Mouse (Mus musculus): ENCODE data around the gene Ppfia4. TPM values are rescaled to one million over a fixed set of nuclear protein-coding genes. Genes with fewer than 3 reads are reported as not detected.

The Ppfia4 gene
- polyA plus RNA-seq, 1 experiment, result 8.9 TPM

DNA sequence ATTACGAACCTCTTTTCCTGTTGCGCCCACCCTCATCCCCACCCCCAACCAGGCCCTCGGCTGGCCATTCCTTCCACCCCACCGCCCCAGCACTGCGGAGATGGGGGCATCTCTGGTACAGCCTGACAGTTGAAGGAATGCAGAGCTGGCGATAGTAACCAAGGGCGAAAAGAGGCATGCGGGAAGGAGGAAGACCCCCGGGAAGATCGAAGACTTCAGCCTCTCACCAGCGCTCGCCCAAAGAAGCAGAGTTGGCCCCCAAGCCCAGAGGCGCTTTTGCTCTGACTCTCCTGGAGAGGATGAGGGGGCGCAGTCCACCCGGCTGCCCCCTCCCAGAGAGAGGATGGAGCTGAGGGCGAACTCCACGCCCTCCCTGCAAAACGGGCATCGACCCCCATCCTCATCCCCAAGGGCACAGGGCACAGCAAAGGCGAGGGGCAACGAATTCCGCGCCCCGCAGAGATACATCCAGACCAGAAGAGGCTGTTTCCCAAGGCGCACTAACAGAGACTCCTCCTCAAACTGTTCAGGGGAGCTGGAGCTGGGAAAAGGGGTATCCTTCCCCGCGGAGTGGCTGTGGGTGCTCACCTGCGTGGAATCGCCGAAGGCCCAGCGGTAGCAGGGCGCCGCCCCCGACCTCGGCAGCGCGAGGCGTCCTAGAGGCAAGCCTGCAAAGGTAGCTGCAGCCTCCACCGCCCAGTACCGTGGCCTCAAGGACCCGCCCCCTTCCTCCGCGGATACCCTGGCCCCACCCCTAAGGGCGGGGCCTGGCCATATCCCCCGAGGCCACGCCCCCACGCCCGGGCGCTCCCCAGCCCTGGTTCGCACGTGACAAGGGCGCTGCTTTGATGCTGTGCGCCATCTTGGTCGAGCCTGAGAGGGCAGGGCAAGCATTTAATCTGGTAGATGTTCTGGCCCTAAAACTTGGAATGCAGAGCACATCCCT, 11.6 kb upstream of the Ppfia4 start:
- WGBS, result 8% methylated on average over 54 of the region's 54 CpGs
- peak overlapping the region; percentile 40 for H3K4me3 ChIP-seq (ENCODE audit: low read depth, low read length)

GRCm38 (mm10) chr1:134343567-134343966, 10.8 kb upstream of the Ppfia4 start:
- Histone ChIP-seq H3K27ac (ENCODE audit: insufficient read depth, low read depth, low read length) (no peak overlapping the region), H3K4me1 (ENCODE audit: control insufficient read depth, insufficient read depth, insufficient read length, low read length) (peaks cover 8% of the 10 kb centered on the region), H3K36me3 (ENCODE audit: control insufficient read depth, insufficient read depth, low read length) (peaks cover 18% of the 10 kb centered on the region), H3K4me3 (ENCODE audit: low read depth, low read length) (no peak overlapping the region), H3K27me3 (ENCODE audit: control insufficient read depth, insufficient read depth, low read length) (no peaks in the 10 kb centered on the region)
- TF ChIP-seq CTCF (IDR thresholded peaks at IDR 0.05; ENCODE audit: extremely low read depth, insufficient read length, insufficient replicate concordance, low read depth, low read length) (no peak), POLR2A (IDR thresholded peaks at IDR 0.05; ENCODE audit: low read depth, low read length) (no peak)
- 31% methylated on average over 2 of the region's 2 CpGs for WGBS

More for the DNA sequence above, 11.6 kb upstream of the Ppfia4 start:
- no peak overlapping the region for H3K27ac ChIP-seq (ENCODE audit: insufficient read depth, low read depth, low read length)
- TF ChIP-seq CTCF (IDR thresholded peaks at IDR 0.05; ENCODE audit: extremely low read depth, insufficient read length, insufficient replicate concordance, low read depth, low read length) (no peak), POLR2A (IDR thresholded peaks at IDR 0.05; ENCODE audit: low read depth, low read length) (no peak)
- H3K36me3 ChIP-seq (ENCODE audit: control insufficient read depth, insufficient read depth, low read length), result peaks cover 21% of the 10 kb centered on the region
- no peaks in the 10 kb centered on the region for H3K27me3 ChIP-seq (ENCODE audit: control insufficient read depth, insufficient read depth, low read length)
- peaks cover 8% of the 10 kb centered on the region for H3K4me1 ChIP-seq (ENCODE audit: control insufficient read depth, insufficient read depth, insufficient read length, low read length)

DNA sequence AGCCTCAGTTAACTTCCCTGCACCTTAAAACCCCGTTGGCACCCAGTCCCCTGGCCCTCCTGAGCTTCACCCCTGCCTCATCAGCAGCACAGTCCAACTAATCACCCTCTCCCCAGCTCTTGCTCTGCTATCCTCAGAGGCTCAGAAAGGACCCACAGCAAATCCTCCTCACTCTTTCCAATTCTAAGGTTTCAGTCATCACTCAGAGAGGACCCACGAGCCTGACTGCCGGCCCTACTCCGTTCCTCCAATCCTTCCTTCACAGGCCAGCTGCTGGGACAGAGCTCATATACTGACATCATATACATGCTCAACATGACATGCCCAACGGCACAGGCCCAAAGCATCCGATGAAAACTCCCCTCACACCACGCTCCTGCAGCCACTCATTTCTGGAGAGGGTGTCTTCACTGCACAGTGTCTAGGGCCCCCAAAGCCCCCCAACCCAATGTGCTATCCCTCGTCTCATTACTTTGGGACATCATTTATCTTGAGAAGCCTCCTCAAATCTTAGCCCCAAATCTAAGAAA, 10.1 kb upstream of the Ppfia4 start:
- no peaks in the 10 kb centered on the region for H3K27me3 ChIP-seq (ENCODE audit: control insufficient read depth, insufficient read depth, low read length)
- H3K27ac ChIP-seq (ENCODE audit: insufficient read depth, low read depth, low read length), result no peak overlapping the region
- WGBS, result 82% methylated on average over 8 of the region's 8 CpGs
- H3K36me3 ChIP-seq (ENCODE audit: control insufficient read depth, insufficient read depth, low read length), result peaks cover 17% of the 10 kb centered on the region
- no peak overlapping the region for H3K4me3 ChIP-seq (ENCODE audit: low read depth, low read length)
- peaks cover 8% of the 10 kb centered on the region for H3K4me1 ChIP-seq (ENCODE audit: control insufficient read depth, insufficient read depth, insufficient read length, low read length)
- TF ChIP-seq POLR2A (IDR thresholded peaks at IDR 0.05; ENCODE audit: low read depth, low read length), result no peak
- no peak for TF ChIP-seq CTCF (IDR thresholded peaks at IDR 0.05; ENCODE audit: extremely low read depth, insufficient read length, insufficient replicate concordance, low read depth, low read length)

DNA sequence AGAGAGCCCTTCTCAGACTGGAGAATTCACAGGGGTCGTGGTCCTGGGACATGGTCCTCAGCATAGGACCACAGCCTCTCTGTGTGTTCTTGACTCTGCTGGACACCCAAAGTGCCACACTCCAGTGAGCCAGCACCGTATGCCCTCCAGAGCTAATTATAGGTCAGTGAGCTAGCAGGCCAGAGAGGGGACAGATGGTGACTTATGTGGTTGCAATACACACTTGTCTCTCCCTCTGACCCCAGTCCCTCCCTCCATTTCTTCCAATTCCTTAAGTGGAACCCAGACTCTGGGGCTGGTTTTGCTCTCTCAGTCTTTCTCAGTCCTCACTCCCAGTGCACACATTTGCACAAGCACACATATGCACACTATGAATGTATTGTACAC, 9.5 kb upstream of the Ppfia4 start:
- TF ChIP-seq POLR2A (IDR thresholded peaks at IDR 0.05; ENCODE audit: low read depth, low read length) (no peak), CTCF (IDR thresholded peaks at IDR 0.05; ENCODE audit: extremely low read depth, insufficient read length, insufficient replicate concordance, low read depth, low read length) (no peak)
- Histone ChIP-seq H3K27ac (ENCODE audit: insufficient read depth, low read depth, low read length) (no peak overlapping the region), H3K4me1 (ENCODE audit: control insufficient read depth, insufficient read depth, insufficient read length, low read length) (peaks cover 8% of the 10 kb centered on the region), H3K4me3 (ENCODE audit: low read depth, low read length) (no peak overlapping the region), H3K36me3 (ENCODE audit: control insufficient read depth, insufficient read depth, low read length) (peaks cover 12% of the 10 kb centered on the region), H3K27me3 (ENCODE audit: control insufficient read depth, insufficient read depth, low read length) (no peaks in the 10 kb centered on the region)
- WGBS, result 77% methylated on average over 2 of the region's 2 CpGs

DNA sequence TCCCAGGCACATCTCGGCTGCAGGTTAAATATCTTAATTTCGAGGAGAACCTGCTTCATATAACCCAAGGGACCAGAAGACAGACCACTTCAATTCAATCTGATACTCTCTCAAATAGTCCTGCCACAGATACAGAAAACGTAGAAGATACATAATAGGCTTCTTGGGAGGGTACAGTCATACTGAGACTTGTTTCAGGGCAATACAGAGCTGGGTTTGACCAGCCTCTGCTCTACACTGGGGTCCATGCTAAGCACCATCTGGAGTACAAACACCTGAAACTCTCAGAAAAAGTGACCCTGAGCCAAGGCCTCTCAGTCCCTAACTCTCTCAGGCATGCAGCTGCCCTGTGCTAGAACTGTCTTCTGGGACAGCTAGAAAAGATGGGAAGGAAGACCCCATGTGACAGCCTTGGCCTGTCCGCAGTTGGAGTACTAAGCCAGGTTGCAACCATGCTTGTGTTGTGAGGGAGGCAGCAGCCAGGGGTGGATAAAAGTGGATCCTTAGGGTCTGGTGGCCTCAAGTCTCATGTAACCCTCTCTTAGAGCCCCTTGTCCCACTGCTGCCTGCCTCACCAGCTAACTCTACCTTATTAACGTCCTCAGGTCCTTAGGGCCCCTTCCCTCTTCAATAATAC, 9.0 kb upstream of the Ppfia4 start:
- Histone ChIP-seq H3K36me3 (ENCODE audit: control insufficient read depth, insufficient read depth, low read length) (peaks cover 9% of the 10 kb centered on the region), H3K4me3 (ENCODE audit: low read depth, low read length) (no peak overlapping the region), H3K27me3 (ENCODE audit: control insufficient read depth, insufficient read depth, low read length) (no peaks in the 10 kb centered on the region), H3K27ac (ENCODE audit: insufficient read depth, low read depth, low read length) (no peak overlapping the region), H3K4me1 (ENCODE audit: control insufficient read depth, insufficient read depth, insufficient read length, low read length) (peaks cover 8% of the 10 kb centered on the region)
- TF ChIP-seq POLR2A (IDR thresholded peaks at IDR 0.05; ENCODE audit: low read depth, low read length), result no peak
- no peak for TF ChIP-seq CTCF (IDR thresholded peaks at IDR 0.05; ENCODE audit: extremely low read depth, insufficient read length, insufficient replicate concordance, low read depth, low read length)
- WGBS, result 78% methylated on average over 5 of the region's 5 CpGs

DNA sequence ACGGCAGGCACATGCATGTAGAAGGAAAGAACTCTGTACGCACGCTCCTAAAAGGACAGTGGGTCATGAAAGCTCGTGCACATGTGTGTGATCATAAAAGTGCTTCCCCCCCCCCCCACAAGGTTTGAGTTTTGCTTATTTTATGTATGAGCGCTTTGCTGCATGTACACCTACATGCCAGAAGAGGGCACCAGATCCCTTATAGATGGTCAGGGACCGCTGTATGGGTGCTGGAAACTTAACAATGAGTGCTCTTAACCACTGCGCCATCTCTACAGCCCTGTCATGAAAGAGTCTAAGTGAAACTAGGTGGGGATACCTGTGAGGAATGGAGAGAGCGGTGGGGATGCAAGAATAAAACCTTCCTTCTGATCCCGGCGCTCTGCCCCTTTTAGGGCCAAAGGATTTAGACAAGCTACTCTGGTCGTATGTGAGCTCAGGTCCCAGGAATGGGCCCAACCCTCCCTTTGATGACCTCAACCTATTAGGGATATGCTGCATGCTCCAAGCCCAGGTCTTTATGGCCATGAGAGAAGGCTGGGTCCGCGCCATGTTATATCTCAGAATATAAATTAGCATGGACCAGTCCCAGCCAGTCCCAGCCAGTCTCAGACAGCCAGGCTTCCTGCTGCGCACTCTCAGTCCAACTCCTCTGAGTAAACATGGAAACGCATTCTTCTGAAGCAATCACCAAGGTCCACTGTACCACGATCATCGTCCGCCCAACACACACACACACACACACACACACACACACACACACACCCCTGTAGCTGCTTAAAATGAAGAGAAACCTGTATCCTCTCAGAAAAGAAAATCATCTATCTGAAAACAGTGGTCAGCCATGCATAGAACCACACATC, 7.3 kb upstream of the Ppfia4 start:
- peak; percentile 7; the same call in 1 of the 2 replicates for TF ChIP-seq CTCF (IDR thresholded peaks at IDR 0.05; ENCODE audit: extremely low read depth, insufficient read length, insufficient replicate concordance, low read depth, low read length)
- TF ChIP-seq POLR2A (IDR thresholded peaks at IDR 0.05; ENCODE audit: low read depth, low read length), result no peak
- Histone ChIP-seq H3K4me3 (ENCODE audit: low read depth, low read length) (no peak overlapping the region), H3K27me3 (ENCODE audit: control insufficient read depth, insufficient read depth, low read length) (no peaks in the 10 kb centered on the region), H3K27ac (ENCODE audit: insufficient read depth, low read depth, low read length) (no peak overlapping the region), H3K36me3 (ENCODE audit: control insufficient read depth, insufficient read depth, low read length) (no peaks in the 10 kb centered on the region), H3K4me1 (ENCODE audit: control insufficient read depth, insufficient read depth, insufficient read length, low read length) (peaks cover 9% of the 10 kb centered on the region)
- WGBS, result 94% methylated on average over 18 of the region's 18 CpGs

Data from small intestine, adult 2 months (tissue).